Mouse (Mus musculus): ENCODE data around the gene Rft1. TPM values are rescaled to one million over a fixed set of nuclear protein-coding genes. Genes with fewer than 3 reads are reported as not detected.

Rft1 gene
- total and polyA plus RNA-seq, 3 experiments: 9.1 to 11.3 TPM; not detected in 1

GRCm38 (mm10) chr14:30666604-30667003 is 12.4 kb downstream of the Rft1 start:
- Histone ChIP-seq H3K4me1 (ENCODE audit: control insufficient read depth in 1 of 2, insufficient read depth in 2 of 2, low read length in 2 of 2) (no peaks in the 10 kb centered on the region), H3K9me3 (replicated peaks; ENCODE audit: insufficient read depth, low read length) (no peaks in the 10 kb centered on the region), H3K27me3 (ENCODE audit: control insufficient read depth in 1 of 2, insufficient read depth in 2 of 2, low read length in 2 of 2) (no peaks in the 10 kb centered on the region), H3K4me3 (ENCODE audit: control insufficient read depth in 1 of 2, insufficient read depth in 1 of 2, low read depth in 2 of 2, low read length in 2 of 2) (no peak overlapping the region), H3K79me2 (ENCODE audit: control insufficient read depth, insufficient read depth, low read length, poor library complexity) (no peaks in the 10 kb centered on the region), H3K27ac (ENCODE audit: control insufficient read depth, low read depth, low read length) (no peak overlapping the region), H3K9ac (ENCODE audit: control insufficient read depth, low read depth, low read length, poor library complexity, severe bottlenecking) (no peak overlapping the region), H3K36me3 (ENCODE audit: control insufficient read depth in 1 of 2, insufficient read depth in 2 of 2, low read length in 2 of 2) (peaks cover 2% of the 10 kb centered on the region in 2 experiments; a peak in 2 of 4 replicates)
- no peak for DNase-seq (ENCODE audit: low read depth, low spot score)
- no peak for TF ChIP-seq MYC (IDR thresholded peaks at IDR 0.05; ENCODE audit: low read depth, low read length)
- TF ChIP-seq ZKSCAN1 (IDR thresholded peaks at IDR 0.05; ENCODE audit: low read depth, low read length): no peak
- no peak for TF ChIP-seq MAZ (IDR thresholded peaks at IDR 0.05; ENCODE audit: low read depth, low read length)
- no peak for TF ChIP-seq GABPA (IDR thresholded peaks at IDR 0.05; ENCODE audit: low read depth, low read length)
- TF ChIP-seq MAX (IDR thresholded peaks at IDR 0.05; ENCODE audit: low read length): no peak
- TF ChIP-seq NELFE (IDR thresholded peaks at IDR 0.05; ENCODE audit: low read depth, low read length): no peak
- TF ChIP-seq RCOR1 (IDR thresholded peaks at IDR 0.05; ENCODE audit: low read depth, low read length): no peak
- TF ChIP-seq SIN3A (IDR thresholded peaks at IDR 0.05; ENCODE audit: low read length): no peak
- TF ChIP-seq ZNF384 (IDR thresholded peaks at IDR 0.05; ENCODE audit: low read depth, low read length): no peak
- no peak for TF ChIP-seq SMC3 (IDR thresholded peaks at IDR 0.05; ENCODE audit: low read depth, low read length)
- TF ChIP-seq JUND (IDR thresholded peaks at IDR 0.05; ENCODE audit: low read depth, low read length): no peak
- no peak for TF ChIP-seq MAFK (IDR thresholded peaks at IDR 0.05; ENCODE audit: borderline replicate concordance, low read depth, low read length)
- TF ChIP-seq NRF1 (IDR thresholded peaks at IDR 0.05; ENCODE audit: insufficient read depth, low read depth, low read length, poor library complexity, severe bottlenecking): no peak
- TF ChIP-seq POLR2AphosphoS5 (IDR thresholded peaks at IDR 0.05; ENCODE audit: borderline replicate concordance, low read depth, low read length): no peak
- no peak for TF ChIP-seq UBTF (IDR thresholded peaks at IDR 0.05; ENCODE audit: borderline replicate concordance, insufficient read depth, low read depth, low read length)

GRCm38 (mm10) chr14:30670161-30670560 is 16.0 kb downstream of the Rft1 start:
- Histone ChIP-seq H3K79me2 (ENCODE audit: control insufficient read depth, insufficient read depth, low read length, poor library complexity) (no peaks in the 10 kb centered on the region), H3K4me3 (ENCODE audit: control insufficient read depth in 1 of 2, insufficient read depth in 1 of 2, low read depth in 2 of 2, low read length in 2 of 2) (no peak overlapping the region), H3K9ac (ENCODE audit: control insufficient read depth, low read depth, low read length, poor library complexity, severe bottlenecking) (no peak overlapping the region), H3K9me3 (replicated peaks; ENCODE audit: insufficient read depth, low read length) (no peaks in the 10 kb centered on the region), H3K36me3 (ENCODE audit: control insufficient read depth in 1 of 2, insufficient read depth in 2 of 2, low read length in 2 of 2) (peaks cover 2 to 11% of the 10 kb centered on the region in 2 experiments; a peak in 3 of 4 replicates), H3K4me1 (ENCODE audit: control insufficient read depth in 1 of 2, insufficient read depth in 2 of 2, low read length in 2 of 2) (peaks cover 5 to 9% of the 10 kb centered on the region in 2 experiments; a peak in 3 of 4 replicates), H3K27ac (ENCODE audit: control insufficient read depth, low read depth, low read length) (no peak overlapping the region), H3K27me3 (ENCODE audit: control insufficient read depth in 1 of 2, insufficient read depth in 2 of 2, low read length in 2 of 2) (no peaks in the 10 kb centered on the region)
- TF ChIP-seq GABPA (IDR thresholded peaks at IDR 0.05; ENCODE audit: low read depth, low read length) (no peak), MAFK (IDR thresholded peaks at IDR 0.05; ENCODE audit: borderline replicate concordance, low read depth, low read length) (no peak), ZNF384 (IDR thresholded peaks at IDR 0.05; ENCODE audit: low read depth, low read length) (no peak), ELF1 (IDR thresholded peaks at IDR 0.05; ENCODE audit: low read depth, low read length) (no peak), SMC3 (IDR thresholded peaks at IDR 0.05; ENCODE audit: low read depth, low read length) (no peak), TAL1 (IDR thresholded peaks at IDR 0.05; ENCODE audit: low read length) (no peak), TCF12 (IDR thresholded peaks at IDR 0.05; ENCODE audit: low read depth, low read length) (no peak)
- DNase-seq (ENCODE audit: low read depth, low spot score): no peak
